Mouse (Mus musculus): ENCODE results near the gene Vsig10.
"Not testable (repeated sequence)": the region's sequence is repeated elsewhere in the genome, so short reads cannot be mapped to it uniquely, and the experiment has no call there.

Vsig10 gene

GRCm38 (mm10) chr5:117357478-117358247, 38.8 kb downstream of the Vsig10 start:
- no peak for DNase-seq

- DNase-seq: no peak
These were observed 39.4 kb downstream of the Vsig10 start for GRCm38 (mm10) chr5:117358248-117358630.

GRCm38 (mm10) chr5:117358725-117359124, 39.8 kb downstream of the Vsig10 start:
- peak; percentile 67 for DNase-seq

DNA sequence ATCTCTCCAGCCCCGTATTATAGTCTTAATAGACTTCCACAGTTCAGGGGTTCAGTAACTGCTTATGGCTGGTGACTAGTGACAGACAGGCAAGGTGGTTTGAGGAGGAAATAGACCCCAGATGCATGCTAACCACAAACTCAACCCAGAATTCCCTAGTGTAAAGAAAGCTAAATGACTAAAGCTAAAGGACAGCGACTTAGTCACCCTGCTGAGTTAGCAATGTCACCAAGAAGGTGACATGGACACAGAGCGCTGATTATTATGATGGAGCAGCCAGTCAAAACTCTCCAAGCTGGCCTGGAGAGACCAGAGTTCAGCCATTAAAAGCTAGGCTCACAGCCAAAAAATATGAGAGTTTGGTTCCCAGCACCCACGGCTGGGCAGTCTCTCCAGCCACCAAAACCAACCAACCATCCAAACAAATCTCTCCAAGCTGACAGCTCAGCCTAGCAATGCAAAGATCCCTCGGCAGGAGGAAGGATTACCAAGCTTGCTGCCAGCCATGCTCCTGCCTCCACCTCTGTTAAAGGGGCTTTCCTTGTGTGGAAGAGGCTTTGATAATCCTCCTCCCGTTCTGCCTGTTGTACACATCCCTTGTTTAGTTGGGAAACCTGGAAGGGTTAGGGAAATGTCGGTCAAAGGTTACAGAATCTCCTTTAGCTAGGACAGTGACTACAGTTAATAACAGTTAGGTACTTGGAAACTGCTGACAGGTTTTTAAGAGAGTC, 40.8 kb downstream of the Vsig10 start:
- peak; percentile 50 for DNase-seq

DNA sequence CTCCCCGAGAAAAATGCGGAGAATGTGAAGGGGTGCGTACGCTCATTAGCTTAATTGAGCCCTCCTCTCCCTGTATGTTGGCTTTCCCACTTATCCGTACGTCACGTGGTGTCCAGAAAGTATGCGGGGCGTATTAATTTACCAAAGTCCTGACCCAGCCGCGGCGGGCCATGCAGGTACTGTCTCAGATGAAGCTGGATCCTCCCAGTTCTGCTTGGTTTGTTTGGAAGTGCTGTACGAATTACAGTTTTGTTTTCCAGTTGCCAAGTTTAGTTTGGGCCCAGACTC, 41.3 kb downstream of the Vsig10 start:
- no peak for DNase-seq

DNA sequence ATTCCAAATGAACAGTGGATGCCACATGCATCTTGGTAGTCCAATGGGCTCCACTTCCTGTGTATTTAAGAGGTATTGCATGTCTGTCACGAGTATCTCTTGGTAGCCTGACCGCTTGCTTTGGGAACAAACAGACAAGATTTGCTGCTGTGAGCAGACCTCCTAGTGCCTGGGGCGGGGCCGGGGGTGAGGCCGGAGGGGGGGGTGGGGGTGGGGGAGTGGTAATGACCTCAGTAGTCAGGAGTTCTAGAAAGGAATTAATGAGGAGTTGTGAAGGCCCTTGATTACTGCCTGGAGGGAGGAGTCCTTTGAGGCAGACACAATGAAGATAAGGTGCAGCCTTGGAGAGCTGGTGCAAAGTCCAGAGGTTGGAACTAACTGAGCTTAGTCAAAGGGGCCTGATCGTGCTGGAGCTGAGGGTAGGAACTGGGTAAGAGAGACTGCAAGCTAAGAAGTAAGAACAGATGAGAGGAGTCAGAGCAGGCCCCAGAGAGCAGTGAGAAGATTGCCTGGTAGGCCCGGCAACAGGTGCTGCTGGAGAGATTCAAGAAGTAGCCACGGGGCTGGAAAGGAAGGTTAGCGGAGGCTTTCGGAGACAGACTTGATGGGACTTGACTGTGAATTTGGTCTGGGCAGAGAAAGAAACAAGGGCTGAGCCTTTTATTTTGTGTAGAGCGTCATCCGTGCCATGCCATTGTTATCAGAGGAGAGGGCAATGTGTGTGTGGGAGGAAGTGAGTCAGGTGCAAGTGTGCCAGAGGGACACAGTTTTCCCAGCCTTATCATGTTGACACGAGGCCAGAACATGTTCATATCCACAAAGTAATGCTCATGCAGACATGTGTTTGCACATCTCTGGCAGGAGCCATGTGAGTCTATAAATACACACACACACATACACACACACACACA, 42.0 kb downstream of the Vsig10 start:
- DNase-seq: peak; percentile 61

DNA sequence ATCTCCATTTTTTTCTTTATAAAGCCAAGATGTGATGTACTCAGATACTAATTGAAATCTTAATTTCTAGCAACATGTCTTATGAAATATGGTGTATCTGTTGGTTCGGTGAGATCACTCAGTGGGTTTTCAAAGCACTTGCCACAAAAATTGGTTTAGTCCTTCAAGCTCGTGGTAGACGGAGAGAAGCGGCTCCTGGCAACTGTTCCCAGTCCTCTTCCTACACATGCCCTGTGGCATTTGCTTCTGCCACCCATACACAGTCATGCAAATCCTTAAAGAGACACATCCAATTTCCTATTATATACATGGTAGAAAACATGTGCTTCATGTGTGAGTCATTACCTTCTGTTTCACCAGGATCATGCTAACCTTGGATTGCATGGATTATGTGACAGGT, 42.7 kb downstream of the Vsig10 start:
- DNase-seq: peak; percentile 9

DNA sequence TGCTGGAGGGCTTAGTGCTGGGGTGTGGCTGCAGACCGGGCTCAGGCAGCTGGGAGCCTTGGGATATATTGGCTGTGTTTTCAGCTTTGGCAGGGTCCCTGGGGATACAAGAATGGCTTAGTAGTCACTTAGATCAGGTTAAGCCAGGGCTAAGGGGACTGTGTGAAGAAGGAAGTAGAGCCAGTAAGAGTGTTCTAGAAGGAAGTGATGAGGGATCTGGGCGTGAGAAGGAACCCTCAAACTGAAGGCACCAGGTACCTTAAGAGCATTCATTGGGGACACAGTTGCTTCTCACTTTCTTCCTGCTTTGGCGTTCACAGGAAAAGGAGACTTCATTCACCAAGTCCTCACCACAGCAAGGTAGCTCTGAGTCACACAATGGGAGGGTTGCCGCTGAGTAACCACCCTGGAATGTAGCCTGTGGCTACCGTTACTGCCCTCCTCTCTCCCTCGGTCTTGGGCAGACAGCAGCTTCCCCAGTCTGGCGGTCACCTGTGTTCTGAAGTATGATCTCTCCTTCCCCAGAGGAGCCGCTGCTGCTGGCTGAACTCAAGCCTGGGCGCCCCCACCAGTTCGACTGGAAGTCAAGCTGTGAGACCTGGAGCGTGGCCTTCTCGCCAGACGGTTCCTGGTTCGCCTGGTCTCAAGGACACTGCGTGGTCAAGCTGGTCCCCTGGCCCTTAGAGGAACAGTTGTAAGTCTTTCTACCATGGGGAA, 44.3 kb downstream of the Vsig10 start:
- no peak for DNase-seq

DNA sequence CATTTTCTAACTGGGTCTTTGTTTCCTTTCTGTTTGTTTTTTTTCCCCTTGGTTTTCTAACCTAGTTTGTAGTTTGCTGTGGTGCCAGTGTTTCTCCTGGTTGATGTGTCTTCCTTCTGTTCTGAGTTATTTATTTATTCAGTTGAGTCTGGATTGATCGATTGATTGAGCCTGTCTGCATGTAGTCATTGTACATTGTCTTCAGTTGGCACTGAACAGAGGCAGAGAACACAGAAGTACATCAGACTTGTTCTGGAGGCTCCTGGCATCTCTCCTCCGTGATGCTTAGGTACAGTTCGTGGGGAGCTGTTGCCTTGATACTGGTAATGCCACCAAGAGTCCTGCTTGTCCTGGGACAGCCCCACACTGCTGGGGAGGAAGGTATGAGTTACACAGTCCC, 45.9 kb downstream of the Vsig10 start:
- DNase-seq: no peak

GRCm38 (mm10) chr5:117365904-117366561, 47.1 kb downstream of the Vsig10 start:
- DNase-seq: no peak

- no peak for DNase-seq
These were observed 48.3 kb downstream of the Vsig10 start for GRCm38 (mm10) chr5:117367206-117367605.

DNA sequence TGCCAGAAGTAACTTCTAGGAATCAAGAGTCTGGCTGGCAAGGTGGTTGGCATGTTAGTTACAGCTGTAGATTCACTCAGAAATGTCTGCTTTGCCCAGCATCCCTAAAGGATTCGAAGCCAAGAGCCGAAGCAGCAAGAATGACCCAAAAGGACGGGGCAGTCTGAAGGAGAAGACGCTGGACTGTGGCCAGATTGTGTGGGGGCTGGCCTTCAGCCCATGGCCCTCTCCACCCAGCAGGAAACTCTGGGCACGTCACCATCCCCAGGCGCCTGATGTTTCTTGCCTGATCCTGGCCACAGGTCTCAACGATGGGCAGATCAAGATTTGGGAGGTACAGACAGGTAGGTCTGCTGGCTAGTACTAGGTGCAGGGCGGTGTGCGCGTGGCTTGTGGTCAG, 51.7 kb downstream of the Vsig10 start:
- DNase-seq: no peak

- DNase-seq: no peak
These were observed 54.5 kb downstream of the Vsig10 start for GRCm38 (mm10) chr5:117373418-117373817.

DNA sequence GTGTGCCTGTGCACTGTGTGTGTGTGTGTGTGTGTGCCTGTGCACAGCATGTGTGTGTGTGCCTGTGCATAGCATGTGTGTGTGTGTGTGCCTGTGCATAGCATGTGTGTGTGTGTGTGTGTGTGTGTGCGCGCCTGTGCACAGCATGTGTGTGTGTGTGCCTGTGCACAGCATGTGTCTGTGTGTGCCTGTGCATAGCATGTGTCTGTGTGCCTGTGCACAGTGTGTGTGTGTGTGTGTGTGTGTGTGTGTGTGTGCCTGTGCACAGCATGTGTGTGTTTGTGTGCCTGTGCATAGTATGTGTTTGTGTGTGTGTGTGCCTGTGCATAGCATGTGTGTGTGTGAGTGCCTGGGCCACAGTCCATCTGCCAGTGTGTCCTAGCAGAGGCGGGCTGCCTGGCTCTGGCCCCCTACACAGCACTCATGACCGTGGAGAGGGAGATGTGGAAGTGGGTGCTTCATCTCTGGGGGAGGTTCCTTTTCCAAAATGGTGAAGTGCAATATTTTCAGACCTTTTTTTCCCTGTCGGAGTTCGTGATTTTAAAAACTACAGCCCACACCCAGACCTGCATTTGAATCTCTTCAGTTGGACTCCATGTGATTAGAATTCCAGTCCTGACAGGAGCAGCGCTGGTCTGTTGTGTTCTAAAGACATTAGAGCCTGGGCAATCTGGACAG, 55.6 kb downstream of the Vsig10 start:
- no peak for DNase-seq

DNA sequence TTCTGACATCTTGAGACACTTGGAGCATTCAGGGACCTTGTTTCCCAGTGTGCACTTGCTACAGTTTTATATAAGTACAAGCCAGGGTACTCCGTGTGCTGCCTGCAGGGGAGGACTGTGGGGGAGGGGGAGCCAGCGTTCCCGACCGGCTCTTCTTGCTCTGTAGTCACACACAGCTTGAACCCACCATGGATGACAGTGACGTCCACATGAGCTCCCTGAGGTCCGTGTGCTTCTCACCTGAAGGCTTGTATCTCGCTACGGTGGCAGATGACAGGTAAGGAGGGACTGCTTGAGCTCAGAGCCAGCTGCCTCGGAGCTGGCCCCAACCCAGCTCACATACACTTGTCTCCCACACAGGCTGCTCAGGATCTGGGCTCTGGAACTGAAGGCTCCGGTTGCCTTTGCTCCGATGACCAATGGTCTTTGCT, 57.5 kb downstream of the Vsig10 start:
- no peak for DNase-seq

- not testable (repeated sequence) for DNase-seq
These were observed 58.8 kb downstream of the Vsig10 start for GRCm38 (mm10) chr5:117377731-117378130.

- DNase-seq: peak; percentile 37
These were observed 61.3 kb downstream of the Vsig10 start for GRCm38 (mm10) chr5:117380199-117380598.

DNA sequence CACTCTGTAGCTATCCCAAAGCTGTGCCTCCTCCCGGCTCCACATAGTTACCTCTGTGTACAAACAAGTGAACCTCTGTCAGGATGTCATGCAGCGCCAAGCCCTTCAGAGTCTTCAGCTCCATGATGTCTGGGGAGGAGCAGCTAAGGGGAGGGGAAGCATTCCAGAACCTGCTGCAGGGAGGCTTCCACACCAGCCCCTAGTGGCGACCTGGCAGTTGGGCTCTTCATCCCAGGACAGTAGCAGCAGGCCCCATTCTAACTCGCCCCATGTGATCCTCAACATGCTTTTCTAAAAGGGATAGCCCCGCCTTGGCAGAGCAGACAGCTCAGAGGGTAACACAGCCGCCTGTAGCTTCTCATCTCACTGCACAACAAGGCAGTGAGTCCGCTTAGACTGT, 62.9 kb downstream of the Vsig10 start:
- no peak for DNase-seq

DNA sequence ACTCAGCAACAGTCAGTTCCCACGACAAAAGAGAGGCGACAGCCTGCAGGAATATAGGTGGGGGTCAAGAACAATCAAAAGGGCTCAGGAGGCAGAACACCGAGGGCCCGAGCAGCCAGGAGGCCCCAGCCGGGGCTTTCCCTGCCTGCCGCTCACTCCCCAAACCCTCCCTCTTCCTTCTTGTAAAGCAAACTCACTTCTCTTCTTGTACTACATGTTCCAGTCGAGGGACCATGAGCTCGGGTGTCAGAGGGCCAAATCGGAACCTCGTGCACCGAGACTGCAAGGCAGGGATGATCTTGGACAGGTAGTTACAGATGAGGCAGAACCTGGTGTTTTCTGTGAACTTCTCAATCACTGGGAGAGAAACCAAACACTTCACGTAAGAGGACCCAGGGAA, 64.3 kb downstream of the Vsig10 start:
- DNase-seq: no peak

DNA sequence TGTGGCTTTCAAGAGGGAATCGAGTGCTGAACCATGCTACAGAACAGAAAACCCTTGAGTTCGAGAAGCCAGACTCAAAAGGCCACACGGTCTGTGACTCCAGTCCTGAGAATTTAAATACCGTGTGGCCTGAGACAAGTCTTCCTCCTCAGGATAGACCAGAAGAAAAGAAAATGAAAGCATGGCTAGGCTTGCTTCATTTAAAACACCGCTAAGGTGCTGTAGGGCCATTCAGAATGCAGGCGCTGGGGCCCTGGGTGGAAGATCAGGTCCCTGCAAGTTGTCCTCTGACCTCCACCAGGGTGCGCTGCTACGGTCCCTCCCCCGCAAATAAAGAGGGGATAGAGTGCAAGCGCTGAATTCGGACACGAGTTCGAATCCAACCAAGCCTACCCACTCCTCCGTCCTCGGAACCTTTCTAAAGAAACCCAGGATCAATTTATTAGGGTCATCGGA, 69.4 kb downstream of the Vsig10 start:
- peak; percentile 69 for DNase-seq

- peak; percentile 98 for DNase-seq
These were observed 70.0 kb downstream of the Vsig10 start, which contains the start of gene Rfc5 for GRCm38 (mm10) chr5:117388877-117389276. Rfc5 (minus strand) TSS chr5:117389047.

GRCm38 (mm10) chr5:117390895-117391294, 72.0 kb downstream of the Vsig10 start:
- no peak for DNase-seq

Data from retina, postnatal 1 day (tissue).